Mouse (Mus musculus) heart, adult 2 months (tissue): Measurements from ENCODE around the gene Trpv4. TPM values are rescaled to one million over a fixed set of nuclear protein-coding genes. Genes with fewer than 3 reads are reported as not detected.

Source experiments
- DNase-seq, 2 experiments: peaks; one replicate each; pipeline ENCODE4 v3.0.0; 2021
- H3K27ac ChIP-seq: fragments of 200-600 bp; 2 replicates; pipeline ENCODE4 v1.8.1; 2022
- H3K27me3 ChIP-seq: fragments of 200-500 bp; 2 replicates; pipeline ENCODE4 v1.6.1; 2012; ENCODE audit warnings: mild to moderate bottlenecking, low read length, inconsistent platforms, mixed read lengths; ENCODE audit not compliant: control insufficient read depth, insufficient read depth
- H3K36me3 ChIP-seq: fragments of 200-500 bp; 2 replicates; pipeline ENCODE4 v1.6.1; 2012; ENCODE audit warnings: low read length, inconsistent platforms; ENCODE audit not compliant: control insufficient read depth, insufficient read depth
- H3K4me1 ChIP-seq: fragments of 200-500 bp; 2 replicates; pipeline ENCODE4 v1.6.1; 2011; ENCODE audit warnings: low read length; ENCODE audit not compliant: control insufficient read depth, insufficient read depth
- H3K4me3 ChIP-seq: fragments of 200-600 bp; 2 replicates; pipeline ENCODE4 v1.8.1; 2022
- H3K79me2 ChIP-seq: fragments of 200-500 bp; replicated peaks from 2 replicates; pipeline ENCODE4 v1.6.1; 2012; ENCODE audit warnings: mild to moderate bottlenecking, inconsistent platforms, low read length, moderate library complexity, mixed read lengths; ENCODE audit not compliant: control insufficient read depth, insufficient read depth
- H3K9ac ChIP-seq: fragments of 200-500 bp; 2 replicates; pipeline ENCODE4 v1.6.1; 2012; ENCODE audit warnings: low read depth, mild to moderate bottlenecking, control low read depth, inconsistent platforms, low read length, mixed read lengths
- CTCF ChIP-seq: fragments of 200-600 bp; IDR thresholded peaks from 2 replicates; pipeline ENCODE4 v1.8.1; 2022; ENCODE audit warnings: antibody characterized with exemption, mild to moderate bottlenecking, moderate library complexity
- EP300 ChIP-seq: fragments of 200-500 bp; IDR thresholded peaks from 2 replicates; pipeline ENCODE4 v1.6.1; 2011; ENCODE audit warnings: low read depth, low read length, control low read depth; ENCODE audit not compliant: insufficient read depth
- POLR2A ChIP-seq: fragments of 200-500 bp; IDR thresholded peaks from 2 replicates; pipeline ENCODE4 v1.6.1; 2011; ENCODE audit warnings: mild to moderate bottlenecking, low read depth, low read length, control low read depth; ENCODE audit not compliant: insufficient read depth
- WGBS: fragments of 180-500 bp; shearing (Covaris S2); methylation state at CpG from one replicate; pipeline ENCODE4 v1.1.7; 2018; 5-methylcytosine and 5-hydroxymethylcytosine counted together
- intact Hi-C: fragments of 180-260 bp; cut with DNase I; formaldehyde crosslinking; loops from one replicate; pipeline ENCODE4 v1.15.1; 2025
- polyA plus RNA-seq: library from polyadenylated mRNA; depleted of rRNA; stranded (reverse); fragments of >200 nt; gene quantifications from 2 replicates; pipeline ENCODE4 v1.2.3, GENCODE M21; 2012
- total RNA-seq, 2 experiments: library from RNA; stranded (reverse); gene quantifications; 2 replicates each; pipeline ENCODE4 v1.2.3; 2021

Trpv4 gene
- total and polyA plus RNA-seq, 3 experiments: 3.6 to 7.5 (median 5.1) TPM

GRCm38 (mm10) chr5:114611256-114611655 is 47.0 kb downstream of the Trpv4 start:
- H3K27ac ChIP-seq: no peak overlapping the region
- no peak for TF ChIP-seq EP300
- no peak for TF ChIP-seq CTCF
- TF ChIP-seq POLR2A: no peak
- no peaks in the 10 kb centered on the region for H3K27me3 ChIP-seq
- no peaks in the 10 kb centered on the region for H3K4me1 ChIP-seq
- intact Hi-C loops: no loop called here
- H3K36me3 ChIP-seq: no peaks in the 10 kb centered on the region
- DNase-seq: no peak
- WGBS: 87% methylated on average over 10 of the region's 10 CpGs
- no peaks in the 10 kb centered on the region for H3K79me2 ChIP-seq
- H3K4me3 ChIP-seq: no peak overlapping the region
- no peak overlapping the region for H3K9ac ChIP-seq

GRCm38 (mm10) chr5:114608516-114608915 is 49.7 kb downstream of the Trpv4 start:
- intact Hi-C loops: loop anchor here (2.0 kb wide), 1 partner anchor 42 kb away; no protein-coding TSS in a partner anchor
- H3K4me3 ChIP-seq: no peak overlapping the region
- TF ChIP-seq EP300: no peak
- TF ChIP-seq CTCF: peak; percentile 97
- no peak for TF ChIP-seq POLR2A
- H3K4me1 ChIP-seq: no peaks in the 10 kb centered on the region
- H3K27me3 ChIP-seq: no peaks in the 10 kb centered on the region
- H3K36me3 ChIP-seq: no peaks in the 10 kb centered on the region
- no peak overlapping the region for H3K9ac ChIP-seq
- H3K27ac ChIP-seq: no peak overlapping the region
- WGBS: 14% methylated on average over 12 of the region's 12 CpGs
- peak; percentile 65 to 86 for DNase-seq
- no peaks in the 10 kb centered on the region for H3K79me2 ChIP-seq

GRCm38 (mm10) chr5:114607651-114608050 is 50.6 kb downstream of the Trpv4 start:
- H3K36me3 ChIP-seq: no peaks in the 10 kb centered on the region
- intact Hi-C loops: loop anchor here (2.0 kb wide), 1 partner anchor 41 kb away; no protein-coding TSS in a partner anchor
- no peak overlapping the region for H3K9ac ChIP-seq
- WGBS: 34% methylated on average over 8 of the region's 8 CpGs
- no peaks in the 10 kb centered on the region for H3K4me1 ChIP-seq
- no peak overlapping the region for H3K27ac ChIP-seq
- no peaks in the 10 kb centered on the region for H3K27me3 ChIP-seq
- H3K4me3 ChIP-seq: no peak overlapping the region
- no peak for TF ChIP-seq POLR2A
- no peak for TF ChIP-seq CTCF
- no peak for TF ChIP-seq EP300
- DNase-seq: peak; percentile 75 to 76
- no peaks in the 10 kb centered on the region for H3K79me2 ChIP-seq

GRCm38 (mm10) chr5:114605981-114606380 is 52.2 kb downstream of the Trpv4 start:
- Histone ChIP-seq H3K79me2 (no peaks in the 10 kb centered on the region), H3K36me3 (no peaks in the 10 kb centered on the region), H3K27me3 (no peaks in the 10 kb centered on the region), H3K4me1 (no peaks in the 10 kb centered on the region), H3K9ac (no peak overlapping the region), H3K4me3 (no peak overlapping the region), H3K27ac (no peak overlapping the region)
- 65% methylated on average over 6 of the region's 6 CpGs for WGBS
- no peak for TF ChIP-seq CTCF
- TF ChIP-seq POLR2A: no peak
- TF ChIP-seq EP300: no peak
- peak in 1 of 2 experiments; percentile 15 for DNase-seq
- intact Hi-C loops: no loop called here

GRCm38 (mm10) chr5:114604781-114605290 is 53.4 kb downstream of the Trpv4 start:
- Histone ChIP-seq H3K27ac (no peak overlapping the region), H3K9ac (no peak overlapping the region), H3K4me1 (no peaks in the 10 kb centered on the region), H3K4me3 (no peak overlapping the region), H3K79me2 (no peaks in the 10 kb centered on the region), H3K36me3 (no peaks in the 10 kb centered on the region), H3K27me3 (no peaks in the 10 kb centered on the region)
- intact Hi-C loops: no loop called here
- peak; percentile 61 for TF ChIP-seq CTCF
- no peak for TF ChIP-seq POLR2A
- no peak for DNase-seq
- WGBS: 48% methylated on average over 11 of the region's 11 CpGs

- no peak for TF ChIP-seq POLR2A
- no peak for TF ChIP-seq EP300
- peak; percentile 52 for TF ChIP-seq CTCF
- no peak for DNase-seq
Observed at GRCm38 (mm10) chr5:114603975-114604374, 54.2 kb downstream of the Trpv4 start.

More at GRCm38 (mm10) chr5:114603975-114604374, 54.2 kb downstream of the Trpv4 start:
- WGBS: 80% methylated on average over 5 of the region's 5 CpGs
- Histone ChIP-seq H3K4me1 (no peaks in the 10 kb centered on the region), H3K27ac (no peak overlapping the region), H3K4me3 (no peak overlapping the region), H3K9ac (no peak overlapping the region), H3K27me3 (no peaks in the 10 kb centered on the region), H3K79me2 (no peaks in the 10 kb centered on the region), H3K36me3 (no peaks in the 10 kb centered on the region)
- intact Hi-C loops: no loop called here
